8 mouse cellular contexts compared by ENCODE assay signal in genomic region chr11:87422511-87423340, GRCm38 (mm10). TPM values are rescaled to one million over a fixed set of nuclear protein-coding genes. Genes with fewer than 3 reads are reported as not detected.
DNase-seq lines count a peak whose midpoint lies in the region; ATAC-seq and TF ChIP-seq lines count a peak whose summit lies in the region.

No protein-coding gene starts in this region.

- H3K27me3 ChIP-seq in C2C12 (ENCODE audit: control insufficient read depth, insufficient read depth, insufficient read length), result no peaks in the 10 kb centered on the region
- no peaks in the 10 kb centered on the region for H3K27me3 ChIP-seq in heart, embryonic 11.5 days (ENCODE audit: control insufficient read depth, insufficient read depth, low read length)
- no peaks in the 10 kb centered on the region for H3K27me3 ChIP-seq in kidney, embryonic 16.5 days (ENCODE audit: insufficient read depth, low read length)
- no peaks in the 10 kb centered on the region for H3K27me3 ChIP-seq in liver, adult 2 months (ENCODE audit: control insufficient read depth, insufficient read depth, low read length)
- H3K27me3 ChIP-seq in myocyte (ENCODE audit: control insufficient read depth, insufficient read depth, insufficient read length), result no peaks in the 10 kb centered on the region
- H3K27me3 ChIP-seq in splenic B cell, adult 2 months (ENCODE audit: control insufficient read depth, insufficient read depth, low read length, poor library complexity, severe bottlenecking), result no peaks in the 10 kb centered on the region

- H3K36me3 ChIP-seq in C2C12 (ENCODE audit: control insufficient read depth, insufficient read depth) (no peaks in the 10 kb centered on the region), myocyte (ENCODE audit: control insufficient read depth, insufficient read depth) (no peaks in the 10 kb centered on the region)
- no peaks in the 10 kb centered on the region for H3K36me3 ChIP-seq in heart, embryonic 11.5 days (ENCODE audit: control insufficient read depth, insufficient read depth, low read length)
- no peaks in the 10 kb centered on the region for H3K36me3 ChIP-seq in kidney, embryonic 16.5 days (ENCODE audit: insufficient read depth, low read length)
- H3K36me3 ChIP-seq in liver, adult 2 months (ENCODE audit: control insufficient read depth, insufficient read depth, low read length), result no peaks in the 10 kb centered on the region
- no peaks in the 10 kb centered on the region for H3K36me3 ChIP-seq in splenic B cell, adult 2 months (ENCODE audit: control insufficient read depth, insufficient read depth, low read length, poor library complexity, severe bottlenecking)

- TF ChIP-seq POLR2A in liver, adult 2 months (IDR thresholded peaks at IDR 0.05; ENCODE audit: extremely low read depth, insufficient read depth, low read length), result peak; percentile 98; the same call in 1 of the 2 replicates
- TF ChIP-seq POLR2A in myocyte (IDR thresholded peaks at IDR 0.05; ENCODE audit: insufficient read length, low read depth), result peak; percentile 100

- H3K27ac ChIP-seq in heart, embryonic 11.5 days (ENCODE audit: low read depth, low read length), result peak overlapping the region; percentile 85
- peak overlapping the region; percentile 90 for H3K27ac ChIP-seq in kidney, embryonic 16.5 days (ENCODE audit: low read length)
- H3K27ac ChIP-seq in liver, adult 2 months (replicated peaks; ENCODE audit: insufficient read depth, low read depth, low read length), result no peak overlapping the region; the same call in 1 of the 2 replicates

- H3ac ChIP-seq in C2C12 (ENCODE audit: control insufficient read depth, insufficient read length, low read depth), result no peak overlapping the region
- H3ac ChIP-seq in myocyte (ENCODE audit: control insufficient read depth, insufficient read length), result no peak overlapping the region

- peak; percentile 83 for ATAC-seq in erythroblast, adult 5-6 weeks (replicated peaks; ENCODE audit: low FRiP score, poor library complexity, severe bottlenecking)
- peak; percentile 72 for ATAC-seq in heart, embryonic 11.5 days (replicated peaks; ENCODE audit: insufficient number of reproducible peaks, low FRiP score, low TSS enrichment)
- ATAC-seq in kidney, embryonic 16.5 days (ENCODE audit: low FRiP score, low TSS enrichment), result peak; percentile 80

- no peaks in the 10 kb centered on the region for H3K79me2 ChIP-seq in C2C12 (ENCODE audit: control insufficient read depth, insufficient read depth)
- H3K79me2 ChIP-seq in liver, adult 2 months (ENCODE audit: control insufficient read depth, insufficient read depth, low read length), result no peaks in the 10 kb centered on the region
- no peaks in the 10 kb centered on the region for H3K79me2 ChIP-seq in myocyte (ENCODE audit: control insufficient read depth, insufficient read depth)

- WGBS in heart, embryonic 11.5 days (ENCODE audit: insufficient replicate concordance), result under 1% methylated on average over 25 of the region's 26 CpGs
- under 1% methylated on average over 26 of the region's 26 CpGs for WGBS in kidney, embryonic 16.5 days
- WGBS in liver, adult 2 months, result under 1% methylated on average over 26 of the region's 26 CpGs

- H3K4me1 ChIP-seq in heart, embryonic 11.5 days (ENCODE audit: control insufficient read depth, insufficient read depth, low read length), result peaks cover 4% of the 10 kb centered on the region; the same call in 1 of the 2 replicates
- peaks cover 9% of the 10 kb centered on the region; the same call in 1 of the 2 replicates for H3K4me1 ChIP-seq in kidney, embryonic 16.5 days (ENCODE audit: insufficient read depth, low read length)
- H3K4me1 ChIP-seq in liver, adult 2 months (ENCODE audit: control insufficient read depth, insufficient read depth, low read length), result peaks cover 1% of the 10 kb centered on the region; the same call in 1 of the 2 replicates

- no peaks in the 10 kb centered on the region for H3K79me3 ChIP-seq in C2C12 (ENCODE audit: low read depth)

- no peaks in the 10 kb centered on the region for H3K9me3 ChIP-seq in heart, embryonic 11.5 days (replicated peaks; ENCODE audit: control insufficient read depth, low read length)
- no peaks in the 10 kb centered on the region for H3K9me3 ChIP-seq in kidney, embryonic 16.5 days (ENCODE audit: low read length)

- TF ChIP-seq CTCF in C2C12 (IDR thresholded peaks at IDR 0.05; ENCODE audit: control insufficient read depth, insufficient read depth, insufficient read length), result no peak
- no peak for TF ChIP-seq CTCF in liver, adult 2 months (IDR thresholded peaks at IDR 0.05; ENCODE audit: low read depth, low read length)

- DNase-seq in brain, adult 2 months (ENCODE audit: low read depth, low spot score), result peak; percentile 96
- DNase-seq in liver, adult 2 months (ENCODE audit: extremely low read depth, low read depth, low spot score), result peak; percentile 99
- peak; percentile 95 for DNase-seq in splenic B cell, adult 2 months (ENCODE audit: low read depth, low spot score)

- H3K9ac ChIP-seq in heart, embryonic 11.5 days (ENCODE audit: low read depth, low read length), result peak overlapping the region; percentile 72; the same call in 1 of the 2 replicates
- peak overlapping the region; percentile 69 for H3K9ac ChIP-seq in kidney, embryonic 16.5 days (replicated peaks; ENCODE audit: low read length)
- no peak overlapping the region for H3K9ac ChIP-seq in liver, adult 2 months (ENCODE audit: low read depth, low read length)

- peak overlapping the region; percentile 7 for H3K4me3 ChIP-seq in C2C12 (ENCODE audit: insufficient read depth, poor library complexity, severe bottlenecking)
- H3K4me3 ChIP-seq in heart, embryonic 11.5 days (ENCODE audit: low read depth, low read length), result peak overlapping the region; percentile 43
- peak overlapping the region; percentile 45 for H3K4me3 ChIP-seq in kidney, embryonic 16.5 days (ENCODE audit: low read length)
- H3K4me3 ChIP-seq in liver, adult 2 months (ENCODE audit: insufficient read depth, low read depth, low read length), result peak overlapping the region; percentile 57; the same call in 1 of the 2 replicates
- peak overlapping the region; percentile 13 for H3K4me3 ChIP-seq in myocyte

- H3K4me2 ChIP-seq in heart, embryonic 11.5 days, result peak overlapping the region; percentile 73
- peak overlapping the region; percentile 71 for H3K4me2 ChIP-seq in kidney, embryonic 16.5 days (replicated peaks; ENCODE audit: low read depth, low read length)
- H3K4me2 ChIP-seq in myocyte (ENCODE audit: low read depth), result peak overlapping the region; percentile 97

TF ChIP-seq in C2C12, 6 proteins besides CTCF, POLR2A, EP300 and RAD21:
- TF ChIP-seq CEBPB (IDR thresholded peaks at IDR 0.05; ENCODE audit: low read depth) (peak; percentile 94), MYOD1 (IDR thresholded peaks at IDR 0.05; ENCODE audit: control insufficient read depth, insufficient read length, low read depth) (no peak), MAX (IDR thresholded peaks at IDR 0.05) (peak; percentile 40)

TF ChIP-seq in myocyte, 11 proteins besides CTCF, POLR2A, EP300 and RAD21:
- TF ChIP-seq USF1 (IDR thresholded peaks at IDR 0.05; ENCODE audit: low read depth) (no peak), MAX (IDR thresholded peaks at IDR 0.05; ENCODE audit: low read depth) (no peak), MYOG (IDR thresholded peaks at IDR 0.05; ENCODE audit: control insufficient read depth in 1 of 3, insufficient read depth in 1 of 3, insufficient read length in 2 of 3, low read depth in 2 of 3) (no peak), E2F4 (IDR thresholded peaks at IDR 0.05; ENCODE audit: insufficient read depth) (peak; percentile 73), POLR2AphosphoS2 (IDR thresholded peaks at IDR 0.05; ENCODE audit: insufficient read length, low read depth) (peak; percentile 99), TCF12 (IDR thresholded peaks at IDR 0.05; ENCODE audit: insufficient read depth, poor library complexity, severe bottlenecking) (no peak), MYOD1 (IDR thresholded peaks at IDR 0.05; ENCODE audit: control insufficient read depth in 1 of 3, insufficient read length in 2 of 3, low read depth in 2 of 3) (no peak), TCF3 (IDR thresholded peaks at IDR 0.05; ENCODE audit: insufficient read length, low read depth) (no peak), SRF (IDR thresholded peaks at IDR 0.05; ENCODE audit: control insufficient read depth, insufficient read length, low read depth) (no peak), CEBPB (IDR thresholded peaks at IDR 0.05; ENCODE audit: insufficient read depth, poor library complexity, severe bottlenecking) (peak; percentile 92), REST (IDR thresholded peaks at IDR 0.05; ENCODE audit: insufficient read depth, insufficient read length) (no peak)

RNA-seq across cellular contexts. Expression of gene Tex14, which starts 17.9 kb away (rescaled TPM):
- polyA plus RNA-seq in C2C12 (2012; fragmentation: generic; extraction: Trizol) (not detected), myocyte (2012; fragmentation: generic; extraction: Trizol) (0.13 TPM)
- not detected in 2 replicates for total RNA-seq in erythroblast, adult 5-6 weeks (2015; ENCODE audit: low replicate concordance)
- 0.34 and 0.42 TPM in 2 replicates for total RNA-seq in erythroblast, adult 5-6 weeks (2017; ENCODE audit: low replicate concordance)
- polyA plus RNA-seq in heart, embryonic 11.5 days (2014; fragmentation: Nextera tagmentation; extraction: Ambion mirVana), result 0.30 and 0.96 TPM in 2 replicates
- 0.31 and 0.76 TPM in 2 replicates for polyA plus RNA-seq in kidney, embryonic 16.5 days (2015; fragmentation: Nextera tagmentation; extraction: Ambion mirVana)
- 0.07 and 0.28 TPM in 2 replicates for total RNA-seq in liver, adult 2 months (2014; rRNA removed)
- polyA plus RNA-seq in liver, adult 2 months (2012; rRNA removed), result 0.02 TPM in 1 of 2 replicates, not detected in the other

RNA-seq across cellular contexts. Expression of gene Rad51c, which starts 18.0 kb away (rescaled TPM):
- polyA plus RNA-seq in C2C12 (2012; fragmentation: generic; extraction: Trizol) (4.0 TPM), myocyte (2012; fragmentation: generic; extraction: Trizol) (3.5 TPM)
- 0.19 and 3.8 TPM in 2 replicates for total RNA-seq in erythroblast, adult 5-6 weeks (2015; ENCODE audit: low replicate concordance)
- total RNA-seq in erythroblast, adult 5-6 weeks (2017; ENCODE audit: low replicate concordance), result 5.9 and 6.3 TPM in 2 replicates
- polyA plus RNA-seq in heart, embryonic 11.5 days (2014; fragmentation: Nextera tagmentation; extraction: Ambion mirVana), result 11.6 and 11.9 TPM in 2 replicates
- polyA plus RNA-seq in kidney, embryonic 16.5 days (2015; fragmentation: Nextera tagmentation; extraction: Ambion mirVana), result 7.9 and 8.7 TPM in 2 replicates
- total RNA-seq in liver, adult 2 months (2014; rRNA removed), result 0.28 and 0.67 TPM in 2 replicates
- 0.16 and 0.32 TPM in 2 replicates for polyA plus RNA-seq in liver, adult 2 months (2012; rRNA removed)

Comparison
In these comparisons a context has a peak if more than half of its experiments do, and no peak if none do; other contexts are left out.
1. H3K4me3 ChIP-seq: peak in every context shown above with its lines; median percentile 57 in liver, adult 2 months; 45 in kidney, embryonic 16.5 days; 43 in heart, embryonic 11.5 days; 13 in myocyte; 7 in C2C12.